Mouse (Mus musculus) spleen, adult 2 months (tissue): ENCODE results near the gene Fcnb. TPM values are rescaled to one million over a fixed set of nuclear protein-coding genes. Genes with fewer than 3 reads are reported as not detected.

ENCODE experiments used
- DNase-seq, 2 experiments: peaks; one replicate each; pipeline versions ENCODE4 v3.0.0 to v3.0.0-alpha.2; 2012 to 2021; ENCODE audit warnings: low spot score in 2 of 2, low read depth in 1 of 2
- H3K27ac ChIP-seq: fragments of 200-500 bp; 2 replicates; pipeline ENCODE4 v1.5.1; 2012; ENCODE audit warnings: low read length, inconsistent platforms; ENCODE audit not compliant: insufficient read depth
- H3K27me3 ChIP-seq: fragments of 200-500 bp; 2 replicates; pipeline ENCODE4 v1.6.1; 2012; ENCODE audit warnings: mild to moderate bottlenecking, moderate library complexity, low read length, inconsistent platforms; ENCODE audit not compliant: control insufficient read depth, insufficient read depth
- H3K36me3 ChIP-seq: fragments of 200-500 bp; 2 replicates; pipeline ENCODE4 v1.6.1; 2012; ENCODE audit warnings: mild to moderate bottlenecking, low read length, inconsistent platforms; ENCODE audit not compliant: control insufficient read depth, insufficient read depth
- H3K4me1 ChIP-seq: fragments of 200-500 bp; 2 replicates; pipeline ENCODE4 v1.6.1; 2011; ENCODE audit warnings: inconsistent platforms; ENCODE audit not compliant: control insufficient read depth, insufficient read depth, insufficient read length
- H3K4me3 ChIP-seq: fragments of 200-500 bp; 2 replicates; pipeline ENCODE4 v1.5.1; 2011; ENCODE audit warnings: mild to moderate bottlenecking, inconsistent platforms; ENCODE audit not compliant: insufficient read depth, insufficient read length; ENCODE audit errors: extremely low read depth
- CTCF ChIP-seq: fragments of 200-500 bp; IDR thresholded peaks from 2 replicates; pipeline ENCODE4 v1.5.1; 2011; ENCODE audit warnings: mild to moderate bottlenecking, inconsistent platforms; ENCODE audit not compliant: insufficient read depth, insufficient read length, insufficient replicate concordance; ENCODE audit errors: extremely low read depth
- POLR2A ChIP-seq: fragments of 200-500 bp; IDR thresholded peaks from 2 replicates; pipeline ENCODE4 v1.6.1; 2011; ENCODE audit warnings: low read depth, low read length, inconsistent platforms
- WGBS: fragments of 180-500 bp; shearing (Covaris S2); methylation state at CpG from one replicate; pipeline ENCODE4 v1.1.7; 2018; 5-methylcytosine and 5-hydroxymethylcytosine counted together
- polyA plus RNA-seq: library from polyadenylated mRNA; depleted of rRNA; stranded (reverse); fragments of >200 nt; gene quantifications from 2 replicates; pipeline ENCODE4 v1.2.3, GENCODE M21; 2012; rRNA removed

Fcnb gene
- polyA plus RNA-seq, 1 experiment = 2.8 TPM

DNA sequence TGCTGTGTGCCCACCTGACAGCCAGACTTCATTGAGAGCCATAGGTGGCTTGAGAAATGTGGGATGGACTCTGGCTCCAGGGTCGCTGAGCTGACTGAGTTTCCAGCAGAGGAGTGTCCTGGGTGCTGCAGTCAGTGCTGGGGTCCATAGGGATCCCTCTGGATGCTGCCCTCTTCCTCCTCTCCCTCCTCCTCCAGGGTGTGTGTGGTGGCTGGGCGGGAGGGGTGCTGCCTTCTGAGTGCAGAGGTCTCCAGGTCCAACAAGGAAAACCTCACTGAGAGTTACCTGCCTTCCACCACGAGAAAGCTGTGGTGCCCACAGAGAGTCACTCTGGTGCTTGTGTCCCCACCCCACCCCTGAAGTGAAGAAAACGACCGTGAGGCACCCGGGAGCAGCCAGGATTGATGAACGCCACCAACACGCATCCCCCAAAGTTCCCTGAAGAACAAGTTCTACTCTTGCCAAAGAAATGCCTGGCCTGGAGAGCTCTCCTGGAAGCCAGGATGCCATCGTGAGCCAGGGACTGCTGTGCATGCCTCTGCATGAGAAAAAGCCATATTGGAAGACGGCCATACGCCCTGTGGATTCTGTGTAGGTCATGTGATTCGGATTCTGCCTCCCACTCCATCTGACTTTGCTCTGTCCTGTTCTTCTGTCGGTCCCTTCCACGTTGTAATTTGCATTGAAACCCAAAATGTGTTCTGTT is 46.1 kb downstream of the Fcnb start:
- Histone ChIP-seq H3K4me1 (no peaks in the 10 kb centered on the region), H3K27me3 (no peaks in the 10 kb centered on the region), H3K27ac (no peak overlapping the region), H3K4me3 (no peak overlapping the region), H3K36me3 (no peaks in the 10 kb centered on the region)
- TF ChIP-seq CTCF (no peak), POLR2A (no peak)
- 85% methylated on average over 14 of the region's 14 CpGs for WGBS
- no peak for DNase-seq

DNA sequence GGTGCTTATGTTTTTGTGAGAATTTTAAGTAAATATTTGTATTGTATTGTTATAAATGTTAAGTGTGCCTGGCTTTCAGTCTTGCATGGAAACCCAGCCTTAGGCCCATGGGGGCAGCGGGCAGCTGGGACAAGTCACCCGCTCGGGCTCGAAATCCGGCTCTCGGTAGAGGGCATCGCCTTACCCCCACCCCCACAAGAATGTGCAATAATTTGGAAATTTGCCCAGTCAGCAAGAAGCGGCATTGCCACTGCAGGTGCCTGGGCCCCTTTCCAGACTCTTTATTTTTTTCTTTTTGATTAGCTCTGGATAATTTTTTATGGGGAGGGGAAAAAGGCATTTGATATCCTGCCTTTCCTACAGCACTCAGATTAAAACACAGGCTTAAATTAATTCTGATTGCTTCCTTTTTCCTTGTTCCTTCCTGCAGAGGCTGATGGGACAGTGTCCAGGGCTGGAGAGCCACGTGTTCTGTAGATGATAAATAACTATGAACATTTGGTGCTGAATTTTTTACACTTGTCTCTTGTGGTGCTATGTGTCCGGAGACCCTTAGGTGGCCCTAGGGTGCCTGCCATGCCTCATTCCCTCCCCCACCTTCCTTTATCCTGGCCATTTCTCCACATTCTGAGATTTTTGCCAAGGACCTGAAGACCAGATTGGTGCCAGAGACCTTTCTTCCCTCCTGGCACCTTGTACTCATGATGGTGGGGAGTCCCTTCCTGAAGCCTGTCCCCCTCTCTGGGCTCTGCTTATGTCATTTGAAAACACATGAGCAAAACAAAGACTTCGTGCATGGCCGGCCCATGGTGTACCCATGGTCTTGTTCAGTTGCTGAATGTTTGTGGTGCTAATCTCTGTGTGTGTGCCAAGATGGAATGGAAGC is 46.9 kb downstream of the Fcnb start:
- H3K27ac ChIP-seq = no peak overlapping the region
- 83% methylated on average over 12 of the region's 12 CpGs for WGBS
- no peaks in the 10 kb centered on the region for H3K4me1 ChIP-seq
- H3K4me3 ChIP-seq = no peak overlapping the region
- no peaks in the 10 kb centered on the region for H3K36me3 ChIP-seq
- TF ChIP-seq POLR2A = no peak
- no peak for TF ChIP-seq CTCF
- no peak for DNase-seq
- no peaks in the 10 kb centered on the region for H3K27me3 ChIP-seq

DNA sequence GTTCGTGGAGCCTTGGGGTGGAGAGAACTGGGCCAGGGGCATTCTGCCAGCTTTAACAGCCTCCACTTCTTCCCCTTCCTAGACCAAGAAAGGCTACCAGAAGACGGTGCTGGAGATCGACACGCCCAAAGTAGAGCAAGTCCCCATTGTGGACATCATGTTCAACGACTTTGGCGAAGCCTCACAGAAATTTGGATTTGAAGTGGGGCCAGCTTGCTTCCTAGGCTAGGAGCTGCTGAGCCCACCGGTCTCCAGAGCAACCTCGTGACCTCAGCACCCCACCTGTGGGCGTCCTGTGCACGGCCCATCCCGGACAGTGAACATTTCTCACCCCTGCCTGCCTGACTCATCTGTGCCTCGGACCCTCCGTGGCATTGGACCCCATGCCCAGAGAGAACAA is 47.9 kb downstream of the Fcnb start:
- 87% methylated on average over 13 of the region's 13 CpGs for WGBS
- no peak overlapping the region for H3K27ac ChIP-seq

DNA sequence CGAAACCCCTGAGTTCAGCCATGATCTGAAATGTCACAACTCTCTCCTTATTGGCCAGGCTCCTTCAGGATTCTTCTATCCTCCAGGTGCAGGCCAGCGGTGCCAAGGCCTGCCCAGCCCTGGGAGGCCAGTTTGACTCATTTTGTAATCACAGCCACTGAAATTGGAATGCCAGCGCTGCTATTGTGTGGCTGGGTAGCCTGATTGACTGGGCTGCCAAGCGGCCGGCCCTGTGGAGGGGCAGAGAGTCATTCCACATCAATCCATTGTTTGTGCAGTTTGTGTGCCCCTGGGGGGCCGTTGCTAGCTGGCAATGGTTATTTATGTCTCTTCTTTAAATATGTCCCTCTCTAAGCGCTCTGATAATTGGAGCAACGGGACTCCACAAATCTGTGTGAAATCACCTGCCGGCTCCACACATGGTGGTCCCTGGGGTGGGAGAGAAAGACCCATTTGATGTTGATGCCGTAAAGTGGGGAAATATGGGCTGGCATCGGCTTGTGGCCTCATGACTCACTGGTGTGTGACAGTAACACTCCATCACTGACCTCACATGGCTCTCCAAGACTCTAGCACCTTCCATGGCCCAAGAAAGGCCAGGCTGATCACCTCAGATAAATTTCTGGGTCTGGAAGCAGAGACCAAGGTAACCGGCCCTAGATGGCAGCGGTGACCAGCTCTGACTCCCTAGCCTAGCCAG is 50.5 kb downstream of the Fcnb start:
- WGBS = 88% methylated on average over 13 of the region's 13 CpGs
- no peak overlapping the region for H3K4me3 ChIP-seq
- H3K27me3 ChIP-seq = no peaks in the 10 kb centered on the region
- no peaks in the 10 kb centered on the region for H3K4me1 ChIP-seq
- no peak for TF ChIP-seq CTCF
- TF ChIP-seq POLR2A = no peak
- DNase-seq = no peak
- H3K36me3 ChIP-seq = no peaks in the 10 kb centered on the region
- H3K27ac ChIP-seq = no peak overlapping the region

More for the DNA sequence above, 47.9 kb downstream of the Fcnb start:
- no peaks in the 10 kb centered on the region for H3K36me3 ChIP-seq
- no peaks in the 10 kb centered on the region for H3K27me3 ChIP-seq
- no peak for TF ChIP-seq CTCF
- no peak for TF ChIP-seq POLR2A
- no peaks in the 10 kb centered on the region for H3K4me1 ChIP-seq
- no peak for DNase-seq
- no peak overlapping the region for H3K4me3 ChIP-seq

DNA sequence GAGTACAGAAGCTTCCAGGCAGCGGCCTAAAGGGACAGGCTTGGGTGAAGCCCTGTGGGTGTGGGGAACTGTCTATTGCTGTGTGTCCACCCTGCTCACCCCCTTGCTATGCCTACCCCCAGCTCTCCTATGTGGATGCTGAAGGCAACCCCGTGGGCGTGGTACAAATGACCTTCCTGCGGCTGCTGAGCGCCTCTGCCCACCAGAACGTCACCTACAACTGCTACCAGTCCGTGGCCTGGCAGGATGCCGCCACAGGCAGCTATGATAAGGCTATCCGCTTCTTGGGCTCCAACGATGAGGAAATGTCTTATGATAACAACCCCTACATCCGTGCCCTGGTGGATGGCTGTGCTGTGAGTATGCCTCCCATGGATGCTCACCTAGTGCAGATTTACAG is 52.2 kb downstream of the Fcnb start:
- no peaks in the 10 kb centered on the region for H3K36me3 ChIP-seq
- no peak overlapping the region for H3K4me3 ChIP-seq
- DNase-seq = no peak
- no peaks in the 10 kb centered on the region for H3K27me3 ChIP-seq
- H3K4me1 ChIP-seq = no peaks in the 10 kb centered on the region
- TF ChIP-seq POLR2A (no peak), CTCF (no peak)
- 83% methylated on average over 11 of the region's 11 CpGs for WGBS
- no peak overlapping the region; the same call in 1 of the 2 replicates for H3K27ac ChIP-seq

DNA sequence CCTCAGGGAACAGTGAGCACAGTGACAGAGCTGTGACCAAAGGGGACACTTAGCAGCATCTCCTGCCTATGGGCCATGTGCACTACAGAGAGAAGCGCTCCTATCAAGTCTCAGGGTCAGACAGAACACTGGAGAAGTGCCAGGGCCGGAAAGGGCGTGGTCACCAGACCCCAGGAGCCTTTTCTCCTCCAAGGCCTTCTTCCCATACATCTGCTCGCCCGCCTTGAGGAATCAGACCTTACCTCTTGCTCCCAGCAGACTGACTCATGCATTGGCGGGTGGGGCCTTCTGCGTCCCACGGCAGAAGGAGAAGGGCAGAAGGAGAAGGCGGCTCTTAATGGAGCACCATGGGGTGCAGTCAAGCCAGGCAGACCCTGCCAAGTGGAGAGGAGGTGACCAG is 52.8 kb downstream of the Fcnb start:
- no peak for DNase-seq
- H3K4me3 ChIP-seq = no peak overlapping the region
- no peak overlapping the region for H3K27ac ChIP-seq
- no peaks in the 10 kb centered on the region for H3K36me3 ChIP-seq
- no peaks in the 10 kb centered on the region for H3K27me3 ChIP-seq
- WGBS = 72% methylated on average over 9 of the region's 9 CpGs
- no peak for TF ChIP-seq POLR2A
- H3K4me1 ChIP-seq = no peaks in the 10 kb centered on the region

Other genes starting within 250 kb of the Fcnb start
- 4.8 and 5.4 TPM in 2 replicates for gene Col5a1, start 198.5 kb downstream of the Fcnb start, polyA plus RNA-seq
- gene Olfm1, start 108.1 kb upstream of the Fcnb start, polyA plus RNA-seq = 11.0 and 11.7 TPM in 2 replicates